19 mouse cellular contexts compared by ENCODE assay signal in genomic region chr4:47576011-47576410, GRCm38 (mm10).
DNase-seq lines count a peak whose midpoint lies in the region; TF ChIP-seq lines count a peak whose summit lies in the region.
"Had no signal": no experiment of that assay in that cellular context is flagged by ENCODE, and none has a peak within 500 bp of the region (broad histone marks: within the 10 kb centered on the region; RNA-seq: fewer than 3 reads in every experiment).

No protein-coding gene starts in this region.

- TF ChIP-seq CTCF in heart, adult 2 months (IDR thresholded peaks at IDR 0.05) = no peak

- H3K79me2 ChIP-seq in heart, adult 2 months (replicated peaks; ENCODE audit: control insufficient read depth, insufficient read depth, low read length) = no peaks in the 10 kb centered on the region

- H3K9me3 ChIP-seq in heart, embryonic 10.5 days = no peaks in the 10 kb centered on the region
- H3K9me3 ChIP-seq: embryonic facial prominence, embryonic 10.5 days; embryonic facial prominence, embryonic 12.5 days; forebrain, embryonic 13.5 days; forebrain, embryonic 15.5 days had no signal

- H3K4me3 ChIP-seq in heart, embryonic 10.5 days = no peak overlapping the region
- H3K4me3 ChIP-seq in heart, adult 2 months = no peak overlapping the region
- H3K4me3 ChIP-seq: embryonic facial prominence, embryonic 10.5 days; embryonic facial prominence, embryonic 12.5 days; forebrain, embryonic 13.5 days; forebrain, embryonic 15.5 days had no signal

- H3K9ac ChIP-seq in heart, adult 2 months (ENCODE audit: low read depth, low read length) = no peak overlapping the region
- H3K9ac ChIP-seq: embryonic facial prominence, embryonic 12.5 days; forebrain, embryonic 13.5 days; forebrain, embryonic 15.5 days had no signal

- H3K4me1 ChIP-seq in heart, embryonic 10.5 days = peaks cover 4% of the 10 kb centered on the region
- no peaks in the 10 kb centered on the region for H3K4me1 ChIP-seq in heart, adult 2 months (ENCODE audit: control insufficient read depth, insufficient read depth, low read length)
- H3K4me1 ChIP-seq: embryonic facial prominence, embryonic 10.5 days; embryonic facial prominence, embryonic 12.5 days; forebrain, embryonic 13.5 days; forebrain, embryonic 15.5 days had no signal

- peak; percentile 20 for DNase-seq in heart, embryonic 10.5 days (ENCODE audit: low spot score)
- no peak for DNase-seq in heart, adult 2 months
- DNase-seq in layer of hippocampus, adult 9-11 months = peak; percentile 47
- DNase-seq in layer of hippocampus, postnatal 10 days (ENCODE audit: low spot score in 2 of 2) = no peak
- DNase-seq in right cerebral cortex, adult 2 months (ENCODE audit: low spot score in 2 of 2) = peak; percentile 30 to 34
- DNase-seq in right cerebral cortex, postnatal 25 days = no peak
- DNase-seq in thymus, postnatal 10 days (ENCODE audit: low spot score in 2 of 2) = no peak
- DNase-seq: adrenal gland, adult 2 months; adrenal gland, postnatal 10 days; adrenal gland, postnatal 25 days; cerebellum, adult 11-12 months; cerebellum, adult 2 months; cerebellum, adult 9-10 months; cerebellum, postnatal 10 days; cerebellum, postnatal 25 days had no signal

- no peaks in the 10 kb centered on the region for H3K36me3 ChIP-seq in heart, embryonic 10.5 days
- H3K36me3 ChIP-seq in heart, adult 2 months (ENCODE audit: control insufficient read depth, insufficient read depth, low read length) = 0 out of 2 replicates have a peak, but pooled peaks cover 2% of the 10 kb centered on the region
- H3K36me3 ChIP-seq: embryonic facial prominence, embryonic 10.5 days; embryonic facial prominence, embryonic 12.5 days; forebrain, embryonic 15.5 days had no signal

- no peak for TF ChIP-seq EP300 in heart, adult 2 months (IDR thresholded peaks at IDR 0.05; ENCODE audit: insufficient read depth, low read depth, low read length)

- TF ChIP-seq POLR2A in heart, adult 2 months (IDR thresholded peaks at IDR 0.05; ENCODE audit: insufficient read depth, low read depth, low read length) = no peak

- intact Hi-C loops in heart, adult 2 months (cut with DNase I) = loop anchor here (5.0 kb wide), 2 partner anchors 466 to 586 kb away; no protein-coding TSS in a partner anchor

- no peaks in the 10 kb centered on the region for H3K27me3 ChIP-seq in heart, embryonic 10.5 days (ENCODE audit: insufficient read depth, poor library complexity, severe bottlenecking)
- no peaks in the 10 kb centered on the region for H3K27me3 ChIP-seq in heart, adult 2 months (ENCODE audit: control insufficient read depth, insufficient read depth, low read length)
- H3K27me3 ChIP-seq: embryonic facial prominence, embryonic 12.5 days; forebrain, embryonic 13.5 days; forebrain, embryonic 15.5 days had no signal

- 85% methylated on average over 4 of the region's 4 CpGs for WGBS in heart, embryonic 10.5 days
- 72% methylated on average over 4 of the region's 4 CpGs for WGBS in heart, adult 2 months

- no peak overlapping the region for H3K27ac ChIP-seq in heart, embryonic 10.5 days
- H3K27ac ChIP-seq in heart, adult 2 months = no peak overlapping the region
- H3K27ac ChIP-seq: embryonic facial prominence, embryonic 10.5 days; embryonic facial prominence, embryonic 12.5 days; forebrain, embryonic 13.5 days; forebrain, embryonic 15.5 days had no signal

Comparison
In these comparisons a context has a peak if more than half of its experiments do, and no peak if none do; other contexts are left out.
1. DNase-seq: peak in heart, embryonic 10.5 days (single experiment), layer of hippocampus, adult 9-11 months (single experiment) and right cerebral cortex, adult 2 months (2 of 2); none in heart, adult 2 months (0 of 2), layer of hippocampus, postnatal 10 days (0 of 2), right cerebral cortex, postnatal 25 days (single experiment) and thymus, postnatal 10 days (0 of 2).